Mouse (Mus musculus): ENCODE measurements around the gene Sidt2.

The Sidt2 gene

DNA sequence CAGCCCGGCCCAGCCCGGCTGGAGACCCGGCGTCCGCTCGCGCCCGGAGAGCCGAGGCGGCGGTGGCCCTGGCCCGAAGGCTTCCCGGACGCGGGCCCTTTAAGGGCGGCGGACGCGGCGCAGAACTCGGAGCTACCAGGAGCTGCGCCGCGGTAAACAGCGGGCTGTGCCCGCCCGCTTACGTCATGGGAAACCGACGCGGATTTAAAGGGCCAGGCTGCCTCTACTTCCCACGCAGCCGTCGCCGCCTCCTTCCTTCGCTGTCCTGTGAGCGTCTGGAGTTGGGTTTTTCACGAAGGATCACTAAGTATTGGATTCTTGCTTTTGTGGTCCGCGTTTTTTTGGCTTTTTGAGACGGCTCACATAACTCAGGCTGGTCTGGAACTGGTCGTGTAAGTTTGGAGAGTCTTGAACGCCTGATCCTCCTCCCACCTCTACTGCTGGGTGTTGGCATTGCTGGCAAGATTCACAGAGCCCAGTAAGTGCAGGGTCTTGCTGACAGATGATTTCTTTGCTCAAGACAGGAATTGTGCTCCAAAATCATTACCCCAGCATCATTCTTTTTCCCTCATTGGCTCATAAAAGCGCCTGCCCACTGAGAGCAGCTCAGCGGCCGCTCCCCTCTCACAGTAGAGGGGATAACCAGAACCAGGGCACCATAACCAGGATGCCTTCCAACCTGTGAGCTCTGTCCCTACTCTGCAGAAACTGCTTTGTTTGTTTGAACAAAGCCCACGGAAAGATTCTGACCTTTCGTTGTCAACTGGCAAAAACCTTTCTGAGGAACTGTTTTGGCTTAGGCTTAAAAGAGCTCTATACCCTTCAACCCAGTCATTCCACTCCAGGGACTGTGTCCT, at the start of gene Sidt2:
Sidt2 (minus strand) TSS at position 152 of the 857 bp plus-strand sequence.
- DNase-seq, result peak; percentile 91 to 95

- DNase-seq, result no peak
Measured at GRCm38 (mm10) chr9:46004529-46004928, 49.5 kb upstream of the Sidt2 start.

- DNase-seq, result peak; percentile 65 to 88
Measured at GRCm38 (mm10) chr9:46003729-46004128, 48.7 kb upstream of the Sidt2 start.

GRCm38 (mm10) chr9:45999009-45999408, 44.0 kb upstream of the Sidt2 start:
- no peak for DNase-seq

DNA sequence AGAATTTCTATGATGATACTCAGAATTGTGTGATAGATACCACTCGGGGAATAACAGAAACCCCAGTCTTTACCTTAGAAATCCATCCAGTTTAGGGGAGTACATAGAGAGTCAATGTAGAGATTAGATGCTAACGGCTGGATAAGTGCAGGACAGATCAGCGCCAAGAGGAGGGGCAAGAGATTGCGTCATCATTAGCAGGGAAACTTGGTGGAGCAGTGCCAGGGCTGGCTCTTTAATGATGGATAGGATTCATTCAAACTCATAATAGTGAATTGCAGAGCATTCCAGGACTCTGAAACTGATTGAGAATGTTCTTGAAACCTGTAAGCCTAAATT, 30.1 kb upstream of the Sidt2 start:
- DNase-seq, result peak; percentile 77 to 84

DNA sequence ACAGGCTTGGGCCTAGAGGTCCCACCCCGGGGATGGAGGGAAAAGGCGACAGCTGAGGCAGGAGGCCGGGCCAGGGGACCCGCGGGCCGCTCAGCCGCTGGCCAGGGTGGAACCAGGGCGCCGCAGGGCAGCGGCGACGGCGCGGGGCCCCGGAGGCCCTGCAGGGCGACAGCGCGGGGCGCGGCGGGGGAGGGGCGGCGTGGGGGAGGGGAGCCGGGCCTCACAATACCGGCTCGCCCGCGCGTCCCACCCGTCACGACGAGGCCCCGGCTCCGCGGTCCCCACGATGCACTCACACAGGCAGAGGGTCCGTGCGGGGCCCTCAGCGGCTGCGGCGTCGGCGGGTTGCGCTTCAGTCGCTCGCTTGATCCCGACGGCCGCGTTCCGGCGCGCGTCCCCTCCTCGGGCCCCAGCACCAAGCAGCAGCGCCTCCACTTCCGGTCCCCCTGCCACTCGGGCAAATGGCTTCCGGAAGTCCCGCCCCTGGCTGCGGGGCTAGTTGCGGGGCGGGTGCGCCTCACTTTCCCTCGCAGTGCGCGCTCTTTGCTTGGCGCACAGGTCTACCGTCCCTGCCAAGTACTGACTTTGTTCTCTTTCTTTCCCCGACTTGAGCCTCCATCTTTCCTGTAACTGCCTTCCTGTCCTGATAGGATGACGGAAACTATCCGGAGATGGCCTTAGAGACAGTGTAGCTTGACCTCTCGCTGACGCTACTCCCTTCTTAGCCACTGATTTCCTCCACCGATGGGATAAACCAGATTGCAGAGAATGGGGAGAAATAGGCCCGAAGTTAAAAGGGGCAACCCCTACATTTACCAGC, 29.6 kb upstream of the Sidt2 start:
- peak; percentile 91 to 94 for DNase-seq

DNA sequence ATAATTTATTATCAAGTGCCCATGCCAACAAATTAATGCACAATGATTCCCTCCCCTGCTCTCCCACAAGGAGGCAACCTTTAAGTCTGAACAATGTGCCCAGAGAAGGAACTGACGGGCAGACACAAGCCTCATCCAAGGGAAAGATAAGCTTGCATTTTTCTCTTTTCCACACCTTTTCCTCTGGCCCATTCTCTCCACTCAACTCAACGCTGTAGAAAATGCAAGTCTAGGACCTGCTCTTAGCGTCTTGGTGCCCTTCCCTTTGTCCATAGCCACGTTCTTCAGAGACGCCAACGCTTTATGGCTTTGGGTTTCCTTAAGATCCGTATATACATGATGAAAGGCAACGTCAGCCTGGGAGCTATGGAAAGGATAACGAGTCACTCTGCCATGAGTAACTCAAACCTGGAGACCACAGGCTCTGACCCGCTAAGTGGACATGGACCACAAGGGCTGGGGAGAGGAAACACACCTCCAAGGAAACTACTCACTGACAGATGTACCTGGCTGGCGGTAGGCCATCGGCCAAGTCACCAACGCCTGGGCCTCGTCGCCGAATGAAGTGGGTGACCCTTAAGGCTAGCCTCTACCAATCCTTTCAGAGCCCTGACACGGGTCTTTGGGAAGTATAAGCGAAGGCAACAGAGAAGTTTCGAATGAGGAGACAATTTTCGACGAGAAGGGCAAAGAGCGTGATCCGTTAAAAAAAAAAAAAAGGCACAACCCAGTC, 28.8 kb upstream of the Sidt2 start:
- DNase-seq, result peak; percentile 36 to 55

- DNase-seq, result no peak
Measured at GRCm38 (mm10) chr9:45981331-45981730, 26.3 kb upstream of the Sidt2 start.

DNA sequence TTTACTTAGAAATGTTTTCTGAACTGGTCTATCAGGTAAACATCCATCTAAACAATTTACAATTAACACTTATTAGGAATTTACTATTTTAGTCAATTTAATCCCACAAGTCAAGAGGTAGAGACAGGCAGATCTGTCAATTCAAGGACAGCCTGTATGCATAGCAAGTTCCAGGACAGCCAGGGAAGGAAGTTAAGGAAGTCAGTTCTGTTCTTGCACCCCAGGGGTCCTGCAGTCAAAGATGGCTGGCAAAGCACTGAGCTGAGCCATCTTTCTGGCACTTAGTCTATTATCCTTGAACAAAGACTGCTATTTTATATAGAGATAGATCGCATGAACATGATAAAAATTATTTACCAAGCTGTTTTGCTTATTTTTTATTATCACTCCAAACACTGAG, 25.6 kb upstream of the Sidt2 start:
- DNase-seq, result no peak

DNA sequence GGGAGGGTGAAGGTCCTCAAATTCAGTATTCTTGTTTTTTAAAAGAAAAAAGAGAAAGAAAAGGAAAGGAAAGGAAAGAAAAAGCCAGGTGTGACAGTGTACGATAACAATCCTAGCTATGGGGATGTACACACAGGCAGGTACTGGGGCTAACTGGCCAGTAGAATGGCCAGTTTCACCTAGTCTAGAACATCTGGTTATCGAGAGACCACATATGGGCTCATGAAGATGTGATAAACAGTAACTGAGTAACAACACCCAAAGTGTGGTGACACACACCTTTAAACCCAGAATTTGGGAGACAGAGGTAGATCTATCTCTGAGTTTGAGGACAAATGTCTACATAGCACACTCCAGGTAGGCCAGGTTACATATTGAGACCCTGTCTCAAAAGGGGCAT, 24.7 kb upstream of the Sidt2 start:
- DNase-seq, result no peak

GRCm38 (mm10) chr9:45976884-45977283, 21.8 kb upstream of the Sidt2 start:
- DNase-seq, result peak in 1 of 2 experiments; percentile 28

DNA sequence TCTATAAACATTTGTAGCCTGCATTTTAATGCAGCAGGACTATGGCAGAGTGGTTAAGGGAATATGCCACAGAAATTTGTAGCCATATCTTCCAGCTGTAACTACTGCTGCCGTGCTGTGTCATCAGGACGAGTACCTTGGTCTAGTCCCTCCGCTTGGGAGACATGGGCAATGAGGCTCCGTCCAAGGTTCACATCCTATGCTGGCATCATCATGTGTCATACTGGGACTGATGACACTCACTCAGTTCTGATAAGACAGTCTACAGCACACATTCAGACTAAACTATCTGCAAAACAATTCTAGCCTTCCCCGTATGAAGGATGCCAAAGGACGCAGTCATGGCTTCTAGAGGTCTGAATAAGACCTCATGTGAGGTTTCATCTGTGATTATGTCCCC, 8.5 kb upstream of the Sidt2 start:
- DNase-seq, result no peak

DNA sequence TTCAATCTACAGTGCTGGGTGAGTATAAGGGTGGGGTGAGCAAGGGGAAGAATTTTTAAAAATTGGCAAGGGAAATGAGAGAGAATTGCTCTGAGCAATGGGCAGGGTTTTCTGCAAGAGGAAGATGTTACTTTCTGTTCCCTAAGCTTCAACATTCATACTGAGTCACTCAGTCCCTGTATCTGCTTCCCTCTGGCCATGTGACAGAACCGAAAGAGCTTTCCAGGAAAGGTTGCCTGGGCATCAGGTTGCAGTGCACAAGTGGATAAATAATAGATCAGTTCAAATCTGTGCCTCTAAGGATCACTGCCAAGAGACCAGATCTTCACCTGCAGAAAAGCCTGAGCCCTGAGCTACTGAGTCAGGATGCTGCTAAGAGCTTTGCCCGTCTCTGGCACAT, 6.8 kb upstream of the Sidt2 start:
- no peak for DNase-seq

DNA sequence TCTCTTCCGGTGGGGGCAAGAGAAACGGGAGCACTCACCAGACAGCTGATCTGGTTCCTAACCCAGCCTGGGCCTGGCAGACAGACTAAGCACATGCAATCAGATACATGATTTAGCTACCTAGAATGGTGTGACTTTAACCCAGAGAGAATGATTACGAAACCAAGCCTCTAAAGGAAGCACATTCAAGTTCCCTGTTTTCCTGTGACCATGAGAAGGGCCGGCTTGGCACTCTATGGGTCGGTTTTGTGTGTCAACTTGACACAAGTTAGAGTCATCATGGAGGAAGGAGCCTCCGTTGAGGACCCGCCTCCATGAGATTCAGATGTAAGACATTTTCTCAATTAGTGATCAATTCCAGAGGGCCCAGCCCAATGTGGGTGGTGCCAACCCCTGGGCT, 4.6 kb upstream of the Sidt2 start:
- DNase-seq, result no peak

GRCm38 (mm10) chr9:45958851-45959250, 3.8 kb upstream of the Sidt2 start:
- no peak for DNase-seq

- peak; percentile 42 to 47 for DNase-seq
Measured at GRCm38 (mm10) chr9:45958023-45958670, 3.1 kb upstream of the Sidt2 start.

- peak; percentile 66 to 85 for DNase-seq
Measured at GRCm38 (mm10) chr9:45954294-45955106, 558 bp downstream of the Sidt2 start.

DNA sequence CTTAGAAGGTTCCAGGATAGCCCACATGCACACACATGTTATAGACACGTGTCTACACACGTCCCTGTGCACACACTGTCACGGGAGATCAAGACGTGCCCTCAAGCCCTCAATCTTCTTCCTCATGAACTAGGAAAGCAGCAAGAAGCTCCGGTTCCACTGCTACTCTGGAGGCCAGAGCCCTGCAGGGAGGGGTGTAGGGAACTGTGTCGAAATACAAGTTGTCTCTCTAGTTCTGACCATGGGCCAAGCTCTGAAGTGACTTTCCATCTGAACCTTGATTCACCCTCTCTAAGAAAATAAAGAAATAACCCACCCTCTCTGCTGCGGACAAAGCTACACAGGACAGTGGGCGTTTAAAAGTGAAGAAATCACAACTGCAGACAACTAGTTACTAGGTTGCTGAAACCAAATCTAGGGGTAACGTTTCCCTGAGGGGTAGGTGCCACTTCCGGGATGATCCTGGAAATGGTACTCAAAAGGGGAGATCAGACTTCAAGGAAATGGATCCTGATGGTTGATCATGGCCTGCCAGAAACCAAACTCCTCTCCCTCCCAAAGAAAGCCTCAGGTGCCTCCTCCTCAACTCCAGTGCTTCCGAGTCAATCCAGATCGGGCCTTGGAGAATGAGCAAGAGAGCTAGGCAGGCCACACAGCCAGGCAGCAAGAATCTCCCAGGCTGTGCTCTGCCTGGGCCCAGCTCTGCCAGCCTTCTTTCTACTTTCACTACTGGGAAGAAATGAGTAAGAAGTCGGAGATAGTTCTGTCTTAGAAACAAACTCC, 1.4 kb downstream of the Sidt2 start:
- peak in 1 of 2 experiments; percentile 49 for DNase-seq

DNA sequence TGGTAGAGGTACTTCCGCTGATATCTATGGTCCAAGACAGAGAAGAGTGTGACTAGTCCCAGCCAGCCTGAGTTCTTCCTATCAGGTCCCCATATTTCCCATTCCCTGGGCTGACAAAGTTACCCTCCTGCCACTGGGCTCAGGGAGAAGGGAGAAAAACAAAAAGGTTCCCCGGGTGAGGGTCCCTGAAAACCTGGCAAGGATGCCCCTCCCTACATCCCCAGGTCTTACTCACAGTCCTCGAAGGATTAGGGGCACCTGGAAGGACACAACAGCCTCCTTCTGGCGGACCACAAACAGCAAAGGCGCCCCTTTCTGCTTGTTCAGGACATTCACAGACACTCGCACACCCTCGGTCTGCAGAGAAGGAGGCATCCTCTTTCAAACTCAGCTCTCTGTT, 2.2 kb downstream of the Sidt2 start:
- DNase-seq, result no peak

- no peak for DNase-seq
Measured at GRCm38 (mm10) chr9:45952057-45952456, 3.0 kb downstream of the Sidt2 start.

GRCm38 (mm10) chr9:45946872-45947183, 8.2 kb downstream of the Sidt2 start:
- no peak for DNase-seq
